Mouse (Mus musculus) left cerebral cortex, postnatal 14 days (tissue): ENCODE results near the gene Slc35b1. TPM values are rescaled to one million over a fixed set of nuclear protein-coding genes. Genes with fewer than 3 reads are reported as not detected.

ENCODE experiments used
- DNase-seq, 2 experiments: peaks; one replicate each; pipeline ENCODE4 v3.0.0; 2021 to 2022; ENCODE audit warnings: low spot score in 2 of 2, mixed read lengths in 1 of 2
- intact Hi-C: fragments of 180-260 bp; cut with DNase I; formaldehyde crosslinking; loops from one replicate; pipeline ENCODE4 v1.15.1; 2025
- total RNA-seq, 2 experiments: library from RNA; stranded (reverse); gene quantifications; 2 replicates each; pipeline ENCODE4 v1.2.3; 2021

The Slc35b1 gene
- total RNA-seq, 2 experiments from 2014 or later, result 72.8 to 78.9 TPM

DNA sequence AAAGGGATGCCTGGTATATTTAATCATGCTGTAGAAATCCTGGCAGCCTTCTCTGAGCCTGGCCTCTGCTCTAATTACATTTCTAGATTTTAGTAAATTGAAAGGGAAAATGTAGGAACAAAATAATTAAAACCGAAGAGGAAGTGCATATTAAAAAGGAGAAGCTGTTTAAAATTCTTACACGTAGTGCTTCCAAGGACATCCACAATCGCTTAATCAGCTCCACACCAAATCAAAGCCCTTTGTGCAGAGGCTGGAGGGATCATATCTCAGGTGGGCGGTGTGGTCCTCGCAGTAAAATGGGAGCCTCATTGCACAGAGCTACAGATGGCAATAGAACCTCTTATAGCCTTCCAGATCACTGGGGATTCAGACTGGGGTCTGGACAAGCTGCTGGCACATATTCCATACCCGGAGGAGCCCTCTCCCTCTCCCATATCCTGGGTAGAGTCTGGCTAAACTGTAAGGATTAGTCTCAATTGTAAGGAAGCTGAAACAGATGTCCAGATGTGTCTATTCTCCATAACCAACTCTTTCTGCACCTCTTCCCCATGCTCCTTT lies 27.0 kb downstream of the Slc35b1 start:
- intact Hi-C loops, result no loop called here
- DNase-seq, result no peak

GRCm38 (mm10) chr11:95412615-95413014 lies 28.1 kb downstream of the Slc35b1 start:
- DNase-seq, result no peak
- intact Hi-C loops, result no loop called here

GRCm38 (mm10) chr11:95413641-95414535 lies 29.4 kb downstream of the Slc35b1 start, which contains the start of gene Spop:
Gene Spop (plus strand): TSS chr11:95414080.
- intact Hi-C loops, result no loop called here
- DNase-seq, result peak; percentile 85 to 90

GRCm38 (mm10) chr11:95414536-95415161 lies 30.2 kb downstream of the Slc35b1 start:
- intact Hi-C loops, result no loop called here
- peak; percentile 96 to 97 for DNase-seq

DNA sequence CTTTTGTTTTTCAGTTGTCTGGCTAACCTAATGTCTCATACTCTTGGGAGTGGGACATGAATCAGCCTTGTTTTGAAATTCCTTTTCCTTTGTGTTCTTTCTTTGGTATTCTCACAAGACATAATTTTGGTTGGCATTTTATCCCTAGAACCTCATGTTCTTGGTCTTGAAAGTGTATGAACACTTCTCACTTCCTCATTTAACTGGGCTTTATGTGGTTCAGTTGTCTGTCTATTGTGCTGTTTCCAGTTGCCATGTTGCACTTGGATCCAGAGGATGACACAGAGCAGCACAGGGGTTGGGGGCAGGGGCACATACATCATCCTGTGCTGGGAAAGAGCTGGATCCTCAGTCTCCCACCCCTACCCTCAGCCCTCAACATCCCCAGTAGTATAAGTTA lies 31.4 kb downstream of the Slc35b1 start:
- intact Hi-C loops, result no loop called here
- no peak for DNase-seq

GRCm38 (mm10) chr11:95417341-95417740 lies 32.8 kb downstream of the Slc35b1 start:
- intact Hi-C loops, result no loop called here
- no peak for DNase-seq

GRCm38 (mm10) chr11:95420880-95421435 lies 36.5 kb downstream of the Slc35b1 start:
- no peak for DNase-seq
- intact Hi-C loops, result no loop called here

GRCm38 (mm10) chr11:95423505-95423904 lies 39.0 kb downstream of the Slc35b1 start:
- intact Hi-C loops, result no loop called here
- no peak for DNase-seq

DNA sequence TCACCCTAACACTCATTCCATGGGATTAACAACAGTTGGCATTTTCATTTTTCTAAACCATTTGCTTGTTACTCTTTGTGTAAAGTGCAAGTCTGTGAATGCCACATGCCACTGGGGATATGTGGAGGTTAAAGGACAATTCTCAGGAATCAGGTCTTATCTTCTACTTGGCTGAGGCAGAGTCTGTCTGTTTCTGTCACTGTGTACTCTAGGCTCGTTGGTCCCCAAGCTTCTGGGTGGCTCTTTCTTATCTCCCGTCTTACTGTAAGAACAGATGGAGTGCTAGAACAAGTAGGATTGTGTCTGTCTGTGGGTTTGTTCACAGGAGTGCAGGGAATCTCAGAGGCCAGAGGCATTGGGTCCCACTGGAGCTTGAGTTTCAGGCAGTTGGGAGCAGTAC lies 46.9 kb downstream of the Slc35b1 start:
- no peak for DNase-seq
- intact Hi-C loops, result no loop called here

DNA sequence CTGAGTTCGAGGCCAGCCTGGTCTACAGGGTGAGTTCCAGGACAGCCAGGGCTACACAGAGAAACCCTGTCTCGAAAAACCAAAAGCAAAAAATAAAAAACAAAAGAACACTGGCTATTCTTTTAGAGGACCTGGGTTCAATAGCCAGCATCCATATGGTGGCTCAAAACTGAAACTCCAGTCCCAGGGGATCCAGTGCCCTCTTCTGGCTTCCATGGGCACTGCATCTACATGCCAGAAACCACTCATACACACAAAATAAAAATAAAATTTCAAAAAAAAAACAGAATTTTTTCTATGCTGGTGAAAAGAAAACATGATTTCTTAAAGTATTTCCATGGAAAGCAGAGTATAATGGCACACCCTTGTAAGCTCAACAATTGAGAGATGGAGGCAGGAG lies 47.7 kb downstream of the Slc35b1 start:
- peak in 1 of 2 experiments; percentile 22 for DNase-seq
- intact Hi-C loops, result no loop called here

Other genes starting within 250 kb of the Slc35b1 start
- not detected for gene Dlx4, start 238.4 kb upstream of the Slc35b1 start, total RNA-seq
- gene Tac4, start 123.2 kb upstream of the Slc35b1 start, total RNA-seq, result not detected
- 10 to 100 TPM; 63.3 to 66.2 TPM for gene Kat7, start 74.4 kb upstream of the Slc35b1 start, total RNA-seq
- 1 to 10 TPM; 2.1 to 4.0 TPM for gene Fam117a, start 47.7 kb upstream of the Slc35b1 start, total RNA-seq
- 100 to 1,000 TPM; 156 to 160 TPM for gene Spop, start 29.4 kb downstream of the Slc35b1 start, total RNA-seq
- 10 to 100 TPM; 32.5 to 46.2 TPM for gene Nxph3, start 129.9 kb downstream of the Slc35b1 start, total RNA-seq
- 1 to 10 TPM in 1 of 2 experiments, under 1 TPM in 1; 0.94 to 2.0 TPM for gene Ngfr, start 203.0 kb downstream of the Slc35b1 start, total RNA-seq